Mouse (Mus musculus): ENCODE data around the gene Bcar1.

The Bcar1 gene

DNA sequence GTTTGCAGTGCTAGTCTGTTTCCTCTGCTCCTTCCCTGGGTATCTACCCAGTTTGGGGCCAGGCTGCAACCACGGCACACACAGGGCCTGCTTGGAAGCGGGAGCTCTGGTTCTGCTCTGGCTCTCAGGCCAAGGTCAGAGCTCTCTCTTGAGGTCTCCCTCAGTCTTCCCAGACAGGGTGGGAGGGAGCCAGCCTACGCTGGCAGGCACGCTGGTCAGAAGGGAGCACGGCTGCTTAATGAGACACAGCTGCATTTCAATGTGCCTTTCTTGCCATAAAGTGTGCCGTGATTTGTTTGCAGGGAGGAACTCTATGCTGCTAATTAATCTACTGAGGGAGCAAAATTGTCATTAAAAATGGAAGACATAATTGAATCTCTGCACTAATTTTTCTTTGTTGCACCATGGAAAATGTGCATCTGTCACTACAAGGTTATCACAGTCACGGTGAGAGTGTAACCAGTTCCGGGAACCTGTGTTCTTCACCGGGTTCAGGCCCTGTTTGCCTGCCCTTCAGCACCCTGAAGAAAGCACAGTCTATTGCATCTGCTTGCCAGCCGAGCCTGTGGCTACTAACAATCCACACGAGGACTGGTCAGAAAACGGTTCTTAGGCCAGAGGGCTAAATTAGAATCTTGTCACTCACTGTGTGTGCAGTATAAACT is 26.3 kb upstream of the Bcar1 start:
- no peak for DNase-seq (ENCODE audit: low spot score in 2 of 2)

DNA sequence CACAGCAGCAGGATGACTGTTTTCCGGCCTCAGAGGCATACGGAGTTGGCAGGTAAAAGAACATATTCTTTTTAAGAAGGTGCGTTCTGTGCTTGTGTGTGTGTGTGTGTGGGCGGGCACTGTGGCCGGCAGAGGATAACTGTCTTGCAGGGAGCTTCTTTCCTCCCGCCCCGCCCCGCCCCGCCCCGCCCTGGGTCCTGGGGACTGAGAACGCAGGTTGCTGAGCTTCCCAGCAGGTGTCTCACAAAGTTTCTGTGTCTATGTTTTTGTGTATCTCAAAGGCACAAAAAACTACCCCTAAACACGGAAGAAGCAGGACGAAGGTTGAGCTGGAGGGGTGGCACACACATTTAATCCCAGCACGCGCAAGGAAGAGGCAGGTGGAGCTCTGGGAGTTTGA is 25.7 kb upstream of the Bcar1 start:
- DNase-seq (ENCODE audit: low spot score in 2 of 2) = no peak

DNA sequence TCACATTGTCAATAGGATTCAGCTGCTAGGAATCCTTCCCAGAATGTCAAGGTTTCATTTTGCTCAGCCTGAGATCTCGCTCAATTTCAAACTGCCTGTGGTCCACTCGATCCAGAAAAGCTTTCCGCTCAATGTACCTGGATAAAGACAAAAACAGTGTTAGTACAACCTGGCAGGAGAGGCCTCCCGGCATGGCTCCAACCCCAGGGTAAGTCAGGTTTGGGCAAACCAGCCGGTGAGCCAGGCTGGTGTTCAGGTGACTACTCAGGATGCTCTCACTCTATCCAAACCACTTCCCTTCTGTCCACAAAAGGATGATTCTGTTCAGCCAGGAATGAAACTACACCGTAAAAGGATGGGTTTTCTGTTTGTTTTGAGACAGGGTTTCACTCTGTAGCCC is 25.0 kb upstream of the Bcar1 start:
- no peak for DNase-seq (ENCODE audit: low spot score in 2 of 2)

DNA sequence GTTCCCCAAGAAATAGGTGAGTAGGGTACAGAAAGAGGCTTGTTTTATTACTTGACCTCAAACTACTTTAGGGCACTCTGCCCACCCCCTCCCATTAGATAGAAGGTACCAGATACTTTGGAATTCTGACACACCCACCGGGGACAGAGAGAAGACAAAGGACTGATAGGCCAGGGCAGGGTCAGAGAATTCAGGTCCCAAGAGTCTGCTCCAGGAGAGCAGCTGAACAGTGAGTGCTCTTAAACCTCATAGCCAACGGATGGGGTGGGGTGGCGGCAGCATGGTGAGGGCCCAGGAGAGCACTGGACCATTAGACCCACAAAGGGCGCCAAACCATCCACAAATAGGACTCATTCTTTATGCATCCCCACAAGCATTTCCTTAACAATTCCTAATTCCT is 22.0 kb upstream of the Bcar1 start:
- DNase-seq (ENCODE audit: low spot score in 2 of 2) = no peak

DNA sequence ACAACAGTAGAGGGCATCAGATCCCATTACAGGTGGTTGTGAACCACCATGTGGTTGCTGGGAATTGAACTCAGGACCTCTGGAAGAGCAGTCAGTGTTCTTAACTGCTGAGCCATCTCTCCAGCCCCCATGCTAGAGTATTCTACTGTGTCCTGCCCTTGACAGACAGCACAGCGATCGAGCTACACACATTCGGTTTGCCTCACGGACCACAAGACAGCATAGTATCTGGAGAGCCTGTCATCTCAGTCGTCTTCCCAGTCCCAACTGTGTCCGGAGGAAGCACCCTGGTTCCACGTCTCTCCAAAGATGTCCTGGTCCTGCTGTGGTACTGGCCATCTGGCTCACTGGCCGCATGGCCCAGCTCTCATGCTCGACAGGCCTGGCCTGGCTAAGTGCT is 21.5 kb upstream of the Bcar1 start:
- no peak for DNase-seq (ENCODE audit: low spot score in 2 of 2)

DNA sequence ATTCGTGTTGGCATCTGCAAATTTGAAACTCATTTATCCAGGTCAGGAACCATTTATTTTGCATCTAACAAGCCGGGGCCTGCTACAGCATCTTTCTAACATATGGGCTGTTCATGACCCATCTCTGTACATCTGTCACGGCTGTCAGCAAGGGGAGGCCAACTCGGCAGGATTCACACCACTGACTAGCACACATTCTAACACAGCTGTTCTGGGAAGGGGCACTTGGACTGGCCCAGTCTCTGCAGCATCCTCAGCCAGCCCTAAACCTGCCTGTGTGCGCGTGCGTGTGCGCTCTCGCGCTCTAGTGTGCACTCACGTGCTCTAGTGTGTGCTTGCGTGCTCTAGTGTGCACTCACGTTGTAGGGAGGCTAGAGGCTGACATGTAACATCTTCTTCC is 17.1 kb upstream of the Bcar1 start:
- no peak for DNase-seq (ENCODE audit: low spot score in 2 of 2)

DNA sequence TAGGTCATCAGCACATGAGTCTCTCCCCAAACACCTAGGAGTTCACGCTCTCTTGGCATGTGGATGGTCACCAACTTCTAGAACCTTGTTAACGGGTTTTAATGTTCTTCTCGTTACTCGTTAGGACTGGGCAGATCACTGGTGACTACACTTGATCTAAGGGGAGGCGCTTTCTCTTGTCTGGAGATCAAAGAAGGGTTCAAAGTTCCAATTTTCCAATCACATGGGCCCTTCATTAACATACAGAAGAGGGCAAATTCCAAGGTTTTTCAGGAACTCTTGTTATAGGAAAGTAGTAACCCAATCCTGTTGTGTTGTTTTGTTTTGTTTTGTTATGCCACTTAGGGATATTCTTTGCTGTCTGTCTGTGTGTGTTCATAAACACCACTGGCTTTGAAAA is 15.2 kb upstream of the Bcar1 start:
- DNase-seq (ENCODE audit: low spot score in 2 of 2) = no peak

DNA sequence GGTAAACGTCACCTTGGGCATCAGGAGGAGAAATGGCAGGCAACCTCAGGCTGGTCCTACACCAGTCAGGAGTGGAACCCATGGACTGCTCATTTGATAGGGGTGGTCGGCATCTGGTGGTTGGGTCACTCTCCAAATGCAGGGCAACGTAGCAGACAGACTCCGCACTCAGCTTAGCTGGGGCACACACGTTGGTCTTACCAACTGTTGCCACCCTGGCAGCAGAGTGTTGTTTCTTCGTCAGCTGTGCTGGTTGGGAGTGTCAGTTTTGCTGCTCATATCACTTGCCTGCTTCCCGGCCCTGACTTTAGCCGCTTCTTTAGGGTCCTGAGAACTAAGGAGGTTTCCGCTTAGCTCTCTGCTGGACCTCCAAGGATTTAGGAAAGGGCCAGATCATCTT is 14.0 kb upstream of the Bcar1 start:
- no peak for DNase-seq (ENCODE audit: low spot score in 2 of 2)

DNA sequence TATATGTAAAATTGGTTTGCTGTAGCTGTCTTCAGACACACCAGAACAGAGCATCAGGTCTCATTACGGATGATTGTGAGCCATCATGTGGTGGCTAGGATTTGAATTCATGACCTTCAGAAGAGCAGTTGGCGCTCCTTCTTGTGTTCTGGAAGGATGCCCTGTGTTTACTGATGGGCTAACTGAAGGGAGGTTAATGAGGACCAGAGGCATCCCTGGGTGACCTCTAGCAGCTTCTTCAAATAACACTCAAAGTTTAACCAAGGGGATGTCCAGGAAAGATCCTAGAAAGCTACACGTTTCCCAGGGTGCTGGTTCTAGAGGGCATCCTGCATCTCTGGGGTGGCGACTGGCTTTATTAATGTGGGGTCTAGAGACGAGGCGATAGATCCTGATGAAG is 11.1 kb upstream of the Bcar1 start:
- no peak for DNase-seq (ENCODE audit: low spot score in 2 of 2)

DNA sequence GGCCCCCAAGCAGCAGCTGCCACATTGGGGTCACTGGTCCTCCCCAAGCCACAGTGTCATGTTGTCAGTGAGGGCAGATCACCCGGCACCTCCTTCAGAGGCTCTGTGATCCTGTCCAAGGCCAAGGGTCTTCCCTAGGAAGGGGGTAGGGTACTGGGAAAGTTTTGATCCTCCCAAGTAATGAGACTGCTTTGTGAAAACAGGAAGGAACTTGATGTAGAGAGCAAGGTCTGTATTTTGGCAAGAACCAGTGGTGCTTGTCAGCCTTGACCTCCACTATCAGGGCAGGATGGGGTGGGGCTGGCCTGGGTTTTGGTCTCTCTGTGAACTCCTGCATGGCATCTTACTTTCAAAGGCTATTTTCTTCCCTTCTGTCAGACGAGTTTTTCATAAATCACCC is 10.5 kb upstream of the Bcar1 start:
- peak in 1 of 2 experiments; percentile 55 for DNase-seq (ENCODE audit: low spot score in 2 of 2)

DNA sequence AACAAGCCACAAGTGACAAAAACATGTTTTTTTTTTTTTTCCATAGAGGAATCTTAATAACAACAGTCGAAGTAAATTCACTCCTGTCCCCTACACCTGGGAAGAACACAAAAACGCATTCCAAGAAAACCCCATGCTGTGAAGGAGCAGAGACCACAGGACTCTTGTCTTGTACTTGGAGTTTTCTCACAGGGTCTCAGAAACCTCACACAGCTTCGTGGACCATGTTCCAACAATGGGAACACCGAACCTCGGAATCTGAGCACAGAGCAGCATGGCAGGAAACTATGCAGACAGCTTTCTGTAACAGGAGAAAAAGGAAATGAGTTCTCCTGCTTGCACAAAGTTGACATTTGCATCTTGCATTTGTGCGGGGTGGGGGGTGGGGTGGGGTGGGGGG is 5.2 kb upstream of the Bcar1 start:
- no peak for DNase-seq (ENCODE audit: low spot score in 2 of 2)

DNA sequence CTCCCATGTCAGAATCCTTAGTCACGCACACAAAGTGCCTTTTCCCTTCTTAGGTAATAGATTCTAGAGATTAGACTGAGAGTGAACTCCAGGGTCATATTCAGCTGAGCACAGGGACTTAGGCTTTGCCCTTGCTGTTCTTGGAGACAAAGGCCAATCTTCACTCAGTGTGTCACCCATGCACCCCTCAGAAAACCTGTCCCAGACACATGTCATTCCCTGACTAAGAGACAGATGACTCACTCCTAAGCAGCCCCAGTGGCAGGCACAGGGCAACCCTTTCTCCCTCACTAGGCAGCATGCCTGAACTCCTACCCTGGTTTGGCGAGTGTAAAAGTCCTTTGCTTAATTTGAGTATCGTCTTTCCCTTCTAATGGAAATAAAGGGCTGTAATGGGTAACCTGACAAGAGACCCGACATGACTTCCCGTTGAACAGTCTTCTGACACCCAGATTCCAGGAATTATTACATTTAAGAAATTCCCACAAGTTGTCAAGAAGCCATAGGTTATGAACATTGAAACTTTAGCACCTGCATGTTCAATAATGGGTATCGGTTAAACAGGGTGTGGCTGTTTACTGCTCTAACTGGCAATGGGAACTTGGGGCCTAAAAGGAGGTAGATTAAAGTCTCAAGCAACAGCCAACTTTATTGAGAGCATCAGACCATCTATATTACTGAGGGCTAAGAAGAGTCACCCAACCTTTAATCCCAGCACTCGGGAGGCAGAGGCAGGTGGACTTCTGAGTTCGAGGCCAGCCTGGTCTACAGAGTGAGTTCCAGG is 4.4 kb upstream of the Bcar1 start:
- no peak for DNase-seq (ENCODE audit: low spot score in 2 of 2)

DNA sequence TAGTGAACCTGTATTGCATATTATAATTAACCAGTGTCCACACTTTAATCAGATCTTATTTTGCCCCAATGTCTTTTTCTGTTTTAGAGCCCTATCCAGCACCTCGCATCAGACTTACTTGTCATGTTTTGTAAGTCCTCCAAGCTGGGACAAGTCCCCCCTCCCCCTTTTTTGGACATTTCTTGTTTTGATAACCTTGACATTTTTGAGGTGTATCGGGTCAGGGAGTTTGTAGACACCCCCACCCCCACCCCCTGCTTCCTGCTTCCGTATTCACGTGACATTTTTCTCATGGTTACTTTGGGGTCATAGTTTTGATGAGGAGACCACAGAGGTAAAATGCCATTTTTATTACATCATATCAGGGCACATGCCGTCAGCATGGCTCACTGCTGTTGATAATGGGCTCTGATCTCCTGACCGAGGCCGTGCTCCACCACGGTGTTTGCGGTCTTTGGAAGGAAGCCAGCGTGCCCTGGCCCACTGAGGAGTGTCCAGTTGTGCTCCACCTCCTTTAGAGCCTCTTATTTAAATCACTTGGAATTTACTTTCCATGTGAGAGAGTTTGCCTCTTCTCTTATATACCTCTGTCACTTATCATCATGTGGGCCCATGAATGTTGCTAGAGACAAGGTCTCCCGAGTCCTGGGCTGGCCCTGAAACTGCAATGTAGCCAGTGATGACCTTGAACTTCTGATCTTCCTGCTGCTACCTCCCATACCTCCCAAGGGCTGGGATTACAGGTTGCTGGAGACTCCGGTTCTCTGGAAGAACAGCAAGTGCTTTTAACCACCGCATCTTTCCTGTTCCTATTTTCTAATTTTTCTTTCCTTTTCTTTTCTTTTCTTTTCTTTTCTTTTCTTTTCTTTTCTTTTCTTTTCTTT is 3.2 kb upstream of the Bcar1 start:
- no peak for DNase-seq (ENCODE audit: low spot score in 2 of 2)

DNA sequence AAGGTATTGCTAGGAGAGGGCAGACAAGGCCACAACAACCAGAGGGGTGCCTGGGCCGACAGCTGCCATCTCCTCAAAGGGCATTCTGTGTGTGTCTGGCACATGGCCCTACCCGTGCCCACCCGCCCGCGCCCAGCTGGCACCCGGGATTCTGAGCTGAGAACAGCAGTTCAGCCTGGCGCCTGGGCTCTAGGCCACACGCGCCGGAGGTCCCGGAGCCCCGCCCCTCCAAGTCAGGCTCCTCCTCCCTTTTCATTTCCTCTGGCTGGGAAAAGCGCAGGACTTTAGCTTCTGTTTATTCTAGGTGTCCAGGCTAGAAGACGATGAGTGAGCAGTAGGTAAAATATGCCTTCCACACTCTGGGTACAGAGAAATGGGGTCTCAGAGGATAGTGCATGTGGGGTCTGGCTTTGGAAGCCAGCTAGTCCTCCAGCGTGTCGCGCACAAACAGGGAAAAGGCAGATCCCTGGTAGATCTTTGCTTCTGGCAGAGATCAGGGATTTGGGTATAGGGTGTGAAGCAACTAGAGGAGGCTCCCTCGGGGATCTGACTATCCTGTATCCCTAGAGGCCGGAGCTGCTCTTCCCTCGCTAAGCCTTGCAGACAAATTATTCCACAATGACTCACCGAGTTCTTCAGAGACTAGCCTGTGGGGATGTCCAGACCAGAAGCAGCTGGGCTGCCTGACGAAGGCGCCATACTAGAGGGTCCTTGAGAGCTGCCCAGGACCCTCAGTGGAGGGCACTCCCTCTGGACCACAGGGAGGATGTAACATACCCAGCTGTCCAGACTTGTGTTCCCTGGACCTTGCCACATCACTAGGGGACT is 2.2 kb upstream of the Bcar1 start:
- DNase-seq (ENCODE audit: low spot score in 2 of 2) = peak; percentile 31 to 60

DNA sequence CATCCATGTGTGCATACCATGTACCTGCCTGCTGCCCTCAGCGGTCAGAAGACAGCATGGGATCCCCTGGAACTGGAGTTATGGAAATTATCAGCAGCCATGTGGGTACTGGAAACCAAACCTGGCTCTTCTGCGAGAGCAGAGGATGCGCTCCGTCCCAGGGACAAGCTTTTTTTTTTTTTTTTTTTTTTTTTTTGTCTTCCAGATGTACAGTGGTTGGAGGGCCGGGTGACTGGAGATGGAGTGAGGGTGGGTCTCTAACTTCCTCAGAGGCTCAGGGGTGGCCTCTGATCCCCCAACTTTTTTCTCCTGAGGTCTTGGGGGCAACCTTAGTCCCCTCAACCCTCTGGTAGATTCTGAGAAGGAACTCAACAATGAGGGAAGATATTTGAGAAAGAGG is 1.5 kb upstream of the Bcar1 start:
- no peak for DNase-seq (ENCODE audit: low spot score in 2 of 2)

DNA sequence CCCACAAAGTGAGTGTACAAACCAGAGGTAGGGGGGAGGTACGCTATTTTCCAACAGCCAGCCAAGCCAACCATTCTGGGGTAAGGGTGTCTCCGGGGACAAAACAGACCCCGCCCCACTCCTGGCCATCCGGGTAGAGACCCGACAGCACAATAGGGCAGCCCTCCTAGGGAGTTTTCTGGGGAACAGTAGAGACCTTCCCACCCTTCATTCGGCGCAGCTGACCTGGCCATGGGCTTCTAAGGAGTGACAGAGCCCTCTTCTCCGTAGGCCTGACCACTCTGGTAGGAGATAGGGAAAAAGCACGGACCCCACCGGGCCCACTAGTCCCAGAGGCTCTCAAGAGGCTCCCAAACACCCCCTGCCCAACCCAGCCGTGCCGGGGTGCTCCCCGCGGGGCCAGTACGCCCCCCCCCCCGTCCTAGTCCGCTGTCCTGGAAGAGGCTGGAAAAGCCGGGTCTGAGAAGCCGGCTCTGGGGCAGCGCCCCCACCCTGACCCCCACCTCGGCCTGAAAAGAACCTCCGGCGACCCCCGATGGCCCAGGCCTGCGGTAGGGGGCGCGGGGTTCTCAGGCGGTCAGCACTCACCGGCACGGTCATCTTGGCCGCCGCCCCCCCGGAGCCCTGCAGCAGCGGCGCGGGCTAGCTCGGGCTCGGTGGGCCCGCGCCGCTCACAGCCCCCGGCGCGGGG is 363 bp downstream of the Bcar1 start:
- peak in 1 of 2 experiments; percentile 54 for DNase-seq (ENCODE audit: low spot score in 2 of 2)

DNA sequence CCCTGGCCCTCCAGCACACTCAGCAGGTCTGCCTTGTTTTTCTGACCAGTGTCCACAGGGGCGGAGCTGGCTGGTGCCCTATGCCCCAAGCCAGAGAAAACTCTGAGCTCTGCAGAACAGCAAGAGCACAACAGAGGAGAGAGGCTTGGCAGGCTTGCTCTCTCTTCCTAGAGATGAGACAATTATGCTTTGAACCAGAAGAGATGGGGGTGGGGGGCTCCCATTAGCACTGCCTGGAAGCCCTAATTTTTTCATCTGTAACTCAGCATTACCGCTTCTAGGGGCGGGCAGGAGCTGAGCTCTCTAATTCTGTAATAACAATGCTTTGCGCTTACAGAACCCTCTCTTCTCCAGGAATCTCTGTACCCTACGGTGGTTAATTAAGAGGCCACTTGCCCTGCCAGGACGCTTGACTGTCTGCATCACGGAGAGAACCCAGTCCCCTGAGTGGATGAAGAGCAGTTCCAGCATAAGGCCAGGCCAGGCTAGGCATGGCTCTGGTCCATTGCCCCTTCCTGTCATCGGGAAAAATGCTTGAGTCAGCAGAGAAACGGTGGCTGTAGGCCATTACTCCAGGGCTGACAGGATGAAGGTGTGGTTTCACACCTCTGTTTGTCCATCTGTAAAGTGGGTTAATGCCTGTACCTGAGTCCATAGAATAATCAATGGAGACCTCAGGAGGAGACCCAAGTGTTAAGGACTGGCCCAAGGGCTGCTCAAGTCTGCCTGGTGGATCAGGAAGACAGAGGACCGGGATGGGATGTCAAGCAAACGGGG is 1.2 kb downstream of the Bcar1 start:
- peak in 1 of 2 experiments; percentile 54 for DNase-seq (ENCODE audit: low spot score in 2 of 2)

DNA sequence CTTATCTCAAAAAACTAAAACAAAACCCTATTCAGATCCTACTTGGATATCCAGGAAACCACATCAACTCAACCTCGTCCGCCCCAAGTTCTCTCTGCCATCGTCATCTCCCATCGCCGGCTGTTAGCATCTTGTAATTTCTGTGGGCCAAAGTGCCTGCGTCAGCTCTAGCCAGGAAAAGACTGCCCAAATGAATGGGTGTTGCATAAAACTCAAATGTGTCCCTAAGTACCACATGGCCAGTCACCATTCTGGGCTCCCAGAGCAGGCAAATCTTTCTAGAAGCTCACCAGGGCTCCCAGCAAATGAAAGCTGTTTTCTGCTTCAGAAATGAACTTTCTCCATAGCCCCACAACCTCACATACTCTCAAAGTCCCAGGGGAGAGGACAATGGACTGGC is 2.1 kb downstream of the Bcar1 start:
- DNase-seq (ENCODE audit: low spot score in 2 of 2) = peak in 1 of 2 experiments; percentile 51

DNA sequence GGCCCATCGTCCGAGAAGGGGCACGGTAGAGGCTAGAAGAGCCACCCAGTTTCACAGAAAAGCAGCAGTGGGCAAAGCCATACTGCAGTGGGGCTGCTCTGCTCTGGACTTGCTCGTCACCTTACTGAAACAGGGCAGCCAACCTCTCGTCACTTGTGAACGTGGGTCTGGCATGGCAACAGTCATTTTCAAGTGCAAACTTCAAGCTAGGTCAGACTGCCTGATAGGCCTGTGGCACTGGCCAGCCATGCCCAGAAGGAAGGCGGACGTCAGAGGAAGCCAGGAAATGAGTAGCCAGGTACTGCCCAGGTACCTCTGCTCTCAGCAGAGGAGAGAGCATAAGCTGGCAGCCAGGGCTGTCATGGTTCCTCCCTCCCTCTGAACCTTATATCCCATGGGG is 2.6 kb downstream of the Bcar1 start:
- DNase-seq (ENCODE audit: low spot score in 2 of 2) = peak in 1 of 2 experiments; percentile 52

DNA sequence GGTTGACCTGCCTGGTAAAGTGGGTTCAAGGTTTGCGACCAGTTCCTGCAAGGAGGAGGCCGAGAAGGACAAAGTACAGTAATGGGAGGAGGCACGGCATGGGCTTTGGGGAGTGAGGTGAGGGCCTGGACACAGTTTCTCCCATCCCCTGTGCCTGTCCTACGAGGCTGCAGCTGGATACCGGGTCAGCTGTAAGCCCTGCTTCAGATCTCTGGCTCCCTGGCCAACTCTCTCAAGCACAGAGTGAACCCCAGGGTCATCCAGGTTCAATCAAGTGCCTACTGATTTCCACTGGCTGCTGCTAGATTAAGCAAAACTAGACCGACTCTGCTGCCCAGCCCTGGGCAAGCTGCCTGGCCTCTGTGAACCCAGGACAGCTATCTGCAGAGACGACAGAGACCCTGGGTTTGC is 3.3 kb downstream of the Bcar1 start:
- DNase-seq (ENCODE audit: low spot score in 2 of 2) = peak in 1 of 2 experiments; percentile 55
